Mouse (Mus musculus) intestine, embryonic 14.5 days (tissue): Measurements from ENCODE around the gene Rccd1. TPM values are rescaled to one million over a fixed set of nuclear protein-coding genes. Genes with fewer than 3 reads are reported as not detected.

ENCODE experiments used
- ATAC-seq: fragments of 200-750 bp; cut with Nextera tagmentation; replicated peaks from 2 replicates; pipeline ENCODE4 v1.8.0; 2017; ENCODE audit warnings: low read depth, moderate number of reproducible peaks, moderate TSS enrichment, moderate library complexity; ENCODE audit not compliant: low FRiP score, low TSS enrichment
- DNase-seq: peaks from one replicate; pipeline ENCODE4 v3.0.0-alpha.2; 2018; ENCODE audit warnings: low spot score
- H3K27ac ChIP-seq: fragments of 300-500 bp; sonication (generic); 2 replicates; pipeline ENCODE4 v1.5.1; 2014; ENCODE audit warnings: low read depth, mild to moderate bottlenecking, control low read depth
- H3K27me3 ChIP-seq: fragments of 300-500 bp; sonication (generic); replicated peaks from 2 replicates; pipeline ENCODE4 v1.6.1; 2014; ENCODE audit warnings: low read length, control low read depth; ENCODE audit not compliant: control insufficient read depth, insufficient read depth
- H3K36me3 ChIP-seq: fragments of 300-500 bp; sonication (generic); 2 replicates; pipeline ENCODE4 v1.6.1; 2014; ENCODE audit warnings: low read length, control low read depth; ENCODE audit not compliant: control insufficient read depth, insufficient read depth
- H3K4me1 ChIP-seq: fragments of 300-500 bp; sonication (generic); replicated peaks from 2 replicates; pipeline ENCODE4 v1.6.1; 2014; ENCODE audit warnings: low read length, control low read depth, mixed read lengths; ENCODE audit not compliant: control insufficient read depth, insufficient read depth
- H3K4me2 ChIP-seq: fragments of 300-500 bp; sonication (generic); 2 replicates; pipeline ENCODE4 v1.6.1; 2014; ENCODE audit warnings: low read length
- H3K4me3 ChIP-seq: fragments of 300-500 bp; sonication (generic); 2 replicates; pipeline ENCODE4 v1.5.1; 2014; ENCODE audit warnings: low read depth, low read length, control low read depth, mixed read lengths
- H3K9ac ChIP-seq: fragments of 300-500 bp; sonication (generic); 2 replicates; pipeline ENCODE4 v1.6.1; 2014; ENCODE audit warnings: mild to moderate bottlenecking, low read length
- H3K9me3 ChIP-seq: fragments of 300-500 bp; sonication (generic); 2 replicates; pipeline ENCODE4 v1.6.1; 2016; ENCODE audit warnings: low read length, control low read depth; ENCODE audit not compliant: control insufficient read depth
- WGBS: fragments of 180-500 bp; shearing (Covaris S2); extraction: QIAGEN DNeasy Blood & Tissue Kit; methylation state at CpG from one replicate; pipeline ENCODE4 v1.1.7; 2014; 5-methylcytosine and 5-hydroxymethylcytosine counted together
- polyA plus RNA-seq: library from polyadenylated mRNA; unstranded; fragments of >200 nt; fragmentation: Nextera tagmentation; extraction: Ambion mirVana; gene quantifications from 2 replicates; pipeline ENCODE4 v1.2.1, GENCODE M21; 2014

The Rccd1 gene
- polyA plus RNA-seq, result 13.5 and 14.4 TPM in 2 replicates

DNA sequence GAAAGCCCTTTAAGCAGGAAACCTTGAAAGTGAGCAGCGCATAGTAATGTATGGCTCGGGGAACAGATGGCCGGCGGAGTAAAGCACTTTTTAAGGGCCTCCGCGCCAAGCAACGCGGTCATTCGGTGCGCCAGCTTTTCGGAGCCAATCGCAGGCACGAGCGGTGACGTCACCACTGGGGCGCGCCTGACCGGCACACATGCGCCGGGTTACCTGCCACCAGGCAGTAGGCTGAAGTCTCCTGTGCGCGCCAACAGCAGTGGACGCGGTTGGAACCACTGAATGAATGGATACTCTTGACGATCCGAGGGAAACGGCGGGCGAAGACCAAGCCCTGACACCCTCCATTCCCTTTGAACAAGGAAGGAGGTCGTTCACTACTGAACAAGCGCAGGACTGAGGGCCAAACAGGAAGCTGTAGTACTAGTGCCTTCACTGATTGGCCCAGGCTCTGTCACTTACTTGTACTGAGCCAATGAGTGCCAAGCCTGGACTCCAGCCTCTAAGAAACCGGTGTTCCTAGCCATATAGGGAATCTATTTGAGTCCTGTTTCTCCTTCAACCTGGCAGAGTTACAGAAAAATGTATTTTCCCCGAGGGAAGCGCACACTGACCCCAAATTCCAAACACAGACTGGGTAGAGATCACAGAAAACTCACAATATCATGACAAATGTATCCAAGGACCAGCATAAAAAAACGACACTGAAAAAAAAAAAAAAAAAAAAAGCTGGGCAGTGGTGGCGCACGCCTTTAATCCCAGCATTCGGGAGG, at the start of gene Rccd1:
Rccd1 (minus strand) TSS at position 412 of the 773 bp plus-strand sequence.
- H3K4me2 ChIP-seq, result peak within 1 kb of the TSS; percentile 74
- peak within 1 kb of the TSS; percentile 89 for H3K27ac ChIP-seq
- peak within 1 kb of the TSS; percentile 75 for H3K4me3 ChIP-seq
- H3K9ac ChIP-seq, result peak within 1 kb of the TSS; percentile 68
- peaks cover 56% of the 10 kb centered on the region for H3K36me3 ChIP-seq
- no peaks in the 10 kb centered on the region for H3K27me3 ChIP-seq
- 0 out of 2 replicates have a peak, but pooled peaks cover 7% of the 10 kb centered on the region for H3K4me1 ChIP-seq
- H3K9me3 ChIP-seq, result no peaks in the 10 kb centered on the region
- ATAC-seq (peak; percentile 98), DNase-seq (peak; percentile 100)
- under 1% methylated on average over 38 of the region's 38 CpGs for WGBS

- no peak for ATAC-seq
- no peak overlapping the region for H3K4me3 ChIP-seq
- no peaks in the 10 kb centered on the region for H3K9me3 ChIP-seq
- no peak overlapping the region for H3K27ac ChIP-seq
- WGBS, result 84% methylated on average over 12 of the region's 12 CpGs
- peaks cover 12% of the 10 kb centered on the region for H3K4me1 ChIP-seq
- DNase-seq, result no peak
- no peaks in the 10 kb centered on the region for H3K36me3 ChIP-seq
- H3K9ac ChIP-seq, result no peak overlapping the region
- no peak overlapping the region for H3K4me2 ChIP-seq
- H3K27me3 ChIP-seq, result no peaks in the 10 kb centered on the region
These were observed 49.6 kb upstream of the Rccd1 start for GRCm38 (mm10) chr7:80373850-80374249.

- ATAC-seq, result no peak
- Histone ChIP-seq H3K27me3 (no peaks in the 10 kb centered on the region), H3K9ac (no peak overlapping the region), H3K4me3 (no peak overlapping the region), H3K4me1 (peaks cover 12% of the 10 kb centered on the region), H3K27ac (no peak overlapping the region), H3K4me2 (no peak overlapping the region), H3K9me3 (no peaks in the 10 kb centered on the region), H3K36me3 (peaks cover 2% of the 10 kb centered on the region; the same call in 1 of the 2 replicates)
- 74% methylated on average over 4 of the region's 4 CpGs for WGBS
- no peak for DNase-seq
These were observed 49.1 kb upstream of the Rccd1 start for GRCm38 (mm10) chr7:80373352-80373751.

DNA sequence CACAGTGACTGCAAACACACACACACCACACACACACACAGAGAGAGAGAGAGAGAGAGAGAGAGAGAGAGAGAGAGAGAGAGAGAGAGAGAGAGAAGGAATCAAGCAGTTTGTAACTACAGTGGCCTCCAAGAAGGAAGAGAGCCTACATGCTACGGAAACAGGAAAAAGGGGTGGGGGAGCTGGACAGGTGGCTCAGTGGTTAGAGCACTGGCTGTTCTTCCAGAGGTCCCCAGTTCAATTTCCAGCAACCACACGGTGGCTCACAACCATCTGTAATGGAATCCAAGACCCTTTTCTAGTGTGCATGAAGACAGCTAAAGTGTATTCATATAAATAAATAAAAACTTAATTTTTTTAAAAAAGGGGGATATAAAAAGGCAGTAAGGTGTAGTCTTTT, 48.4 kb upstream of the Rccd1 start:
- WGBS, result 52% methylated on average over 2 of the region's 2 CpGs
- no peak overlapping the region for H3K4me3 ChIP-seq
- H3K36me3 ChIP-seq, result peaks cover 9% of the 10 kb centered on the region
- H3K4me1 ChIP-seq, result peaks cover 12% of the 10 kb centered on the region
- no peak for DNase-seq
- H3K4me2 ChIP-seq, result no peak overlapping the region
- H3K9me3 ChIP-seq, result no peaks in the 10 kb centered on the region
- no peak overlapping the region for H3K27ac ChIP-seq
- no peaks in the 10 kb centered on the region for H3K27me3 ChIP-seq
- ATAC-seq, result no peak
- no peak overlapping the region for H3K9ac ChIP-seq

GRCm38 (mm10) chr7:80372166-80372565, 47.9 kb upstream of the Rccd1 start:
- H3K36me3 ChIP-seq, result peaks cover 14% of the 10 kb centered on the region
- H3K27ac ChIP-seq, result no peak overlapping the region
- H3K9me3 ChIP-seq, result no peaks in the 10 kb centered on the region
- no peak overlapping the region for H3K9ac ChIP-seq
- H3K4me2 ChIP-seq, result no peak overlapping the region
- H3K27me3 ChIP-seq, result no peaks in the 10 kb centered on the region
- H3K4me3 ChIP-seq, result no peak overlapping the region
- 81% methylated on average over 3 of the region's 3 CpGs for WGBS
- ATAC-seq, result no peak
- H3K4me1 ChIP-seq, result peaks cover 12% of the 10 kb centered on the region
- DNase-seq, result no peak

DNA sequence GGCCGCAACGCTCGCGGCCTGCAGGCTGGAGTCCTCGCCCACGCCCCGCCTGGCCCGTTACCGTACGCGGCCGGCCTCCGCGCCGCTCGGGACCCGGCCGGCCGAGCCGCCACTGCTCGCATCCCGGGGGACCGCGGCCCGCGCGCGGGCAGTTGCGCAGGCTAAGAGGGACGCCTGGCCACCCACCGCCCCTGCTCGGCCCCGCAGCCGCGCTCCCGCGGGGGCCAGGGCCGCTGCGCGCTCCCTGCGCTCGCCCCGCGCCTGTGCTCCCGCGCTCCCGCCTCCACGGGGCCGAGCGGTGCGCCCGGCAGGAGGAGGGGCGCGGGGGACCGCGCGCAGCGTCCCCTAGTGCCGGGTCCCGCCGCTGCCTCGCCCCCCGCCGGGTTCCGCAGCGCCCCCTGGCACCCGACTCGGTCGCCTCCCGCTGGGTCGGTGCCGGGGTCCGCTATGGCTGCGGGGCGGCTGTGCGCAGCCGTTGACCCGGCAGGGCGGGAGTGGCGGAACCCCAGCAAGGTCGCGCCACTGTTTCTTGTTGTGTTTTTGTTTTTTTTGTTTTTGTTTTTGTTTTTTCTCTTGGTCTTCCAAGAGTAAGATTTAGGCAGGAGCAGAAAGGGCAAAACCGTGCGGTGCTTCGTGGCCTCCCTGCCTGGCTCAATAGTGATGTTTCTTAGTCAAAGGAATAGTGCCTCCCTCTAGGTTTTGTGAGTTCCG, 46.9 kb upstream of the Rccd1 start, which contains the start of gene Man2a2:
Man2a2 (minus strand) TSS at position 335 of the 711 bp plus-strand sequence.
- DNase-seq, result peak; percentile 80
- no peaks in the 10 kb centered on the region for H3K9me3 ChIP-seq
- peaks cover 12% of the 10 kb centered on the region for H3K4me1 ChIP-seq
- H3K4me3 ChIP-seq, result peak within 1 kb of the TSS; percentile 89
- H3K9ac ChIP-seq, result peak within 1 kb of the TSS; percentile 80
- H3K27ac ChIP-seq, result peak within 1 kb of the TSS; percentile 80
- H3K36me3 ChIP-seq, result peaks cover 24% of the 10 kb centered on the region
- ATAC-seq, result peak; percentile 66
- no peaks in the 10 kb centered on the region for H3K27me3 ChIP-seq
- WGBS, result under 1% methylated on average over 65 of the region's 86 CpGs
- H3K4me2 ChIP-seq, result peak within 1 kb of the TSS; percentile 71

DNA sequence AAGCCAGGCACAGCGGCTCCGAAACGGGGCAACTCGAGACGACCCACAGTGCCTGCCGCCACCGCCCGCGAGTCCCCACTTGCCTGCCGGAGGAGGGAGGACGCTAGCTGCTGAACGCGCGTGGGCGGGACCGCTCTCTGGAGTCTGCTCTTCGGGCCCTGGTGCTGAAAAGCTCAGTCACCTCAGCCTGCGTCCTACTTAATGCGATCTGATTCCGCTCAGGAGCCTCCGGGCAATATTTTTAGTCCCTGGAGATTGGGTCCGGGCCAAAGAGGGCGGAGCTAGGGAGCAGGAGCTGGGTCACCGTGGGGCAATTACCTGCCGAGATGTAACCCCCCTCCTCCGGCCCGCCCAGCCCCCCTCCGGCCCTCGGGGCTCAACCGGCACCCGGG, 46.4 kb upstream of the Rccd1 start:
- DNase-seq (peak; percentile 86), ATAC-seq (peak; percentile 37)
- Histone ChIP-seq H3K9me3 (no peaks in the 10 kb centered on the region), H3K27me3 (no peaks in the 10 kb centered on the region), H3K36me3 (peaks cover 29% of the 10 kb centered on the region), H3K4me2 (peak overlapping the region; percentile 71), H3K4me1 (peaks cover 12% of the 10 kb centered on the region), H3K27ac (peak overlapping the region; percentile 80), H3K4me3 (peak overlapping the region; percentile 89), H3K9ac (peak overlapping the region; percentile 80)
- WGBS, result under 1% methylated on average over 31 of the region's 31 CpGs

DNA sequence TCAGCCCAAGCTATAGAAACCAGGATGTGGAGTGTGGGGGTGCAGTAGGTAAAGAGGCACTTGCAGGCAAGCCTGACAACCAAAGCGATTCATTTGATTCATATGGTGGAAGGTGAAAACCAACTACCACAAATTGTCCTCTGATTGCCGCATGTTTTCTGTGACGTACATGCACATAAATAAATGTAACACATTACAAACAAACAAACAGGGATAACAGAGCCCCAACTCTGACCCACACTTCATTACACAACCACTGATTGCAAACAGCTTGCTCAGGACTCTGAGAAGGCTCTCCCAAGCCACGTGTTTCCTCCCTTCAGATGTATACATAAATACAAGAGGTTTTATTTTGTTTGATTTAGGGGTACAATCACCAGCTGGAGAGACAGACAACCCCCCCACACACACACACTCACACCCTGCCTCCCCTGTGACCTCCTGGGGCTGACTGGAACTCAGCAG, 45.7 kb upstream of the Rccd1 start:
- Histone ChIP-seq H3K4me3 (peak overlapping the region; percentile 89), H3K27ac (peak overlapping the region; percentile 80), H3K9ac (peak overlapping the region; percentile 80), H3K27me3 (no peaks in the 10 kb centered on the region), H3K9me3 (no peaks in the 10 kb centered on the region), H3K4me2 (peak overlapping the region; percentile 71), H3K4me1 (peaks cover 12% of the 10 kb centered on the region), H3K36me3 (peaks cover 30% of the 10 kb centered on the region)
- no peak for DNase-seq
- no peak for ATAC-seq
- 27% methylated on average over 4 of the region's 4 CpGs for WGBS
